Mouse (Mus musculus) stomach, embryonic 14.5 days (tissue): Measurements from ENCODE around the gene Trafd1. TPM values are rescaled to one million over a fixed set of nuclear protein-coding genes. Genes with fewer than 3 reads are reported as not detected.
"Not testable (repeated sequence)": the region's sequence is repeated elsewhere in the genome, so short reads cannot be mapped to it uniquely, and the experiment has no call there.

ENCODE experiments used
- ATAC-seq: fragments of 200-750 bp; cut with Nextera tagmentation; 2 replicates; pipeline ENCODE4 v1.8.0; 2017; ENCODE audit warnings: low read depth, moderate TSS enrichment; ENCODE audit not compliant: insufficient number of reproducible peaks, insufficient read depth, low FRiP score
- H3K27ac ChIP-seq: fragments of 300-500 bp; sonication (generic); 2 replicates; pipeline ENCODE4 v1.5.1; 2014; ENCODE audit warnings: mild to moderate bottlenecking, low read length, moderate library complexity, mixed read lengths
- H3K27me3 ChIP-seq: fragments of 300-500 bp; sonication (generic); 2 replicates; pipeline ENCODE4 v1.6.1; 2014; ENCODE audit warnings: low read length, control low read depth, mixed read lengths; ENCODE audit not compliant: control insufficient read depth, insufficient read depth
- H3K36me3 ChIP-seq: fragments of 300-500 bp; sonication (generic); 2 replicates; pipeline ENCODE4 v1.6.1; 2014; ENCODE audit warnings: mild to moderate bottlenecking, control low read depth, low read length, moderate library complexity, mixed read lengths; ENCODE audit not compliant: control insufficient read depth, insufficient read depth
- H3K4me1 ChIP-seq: fragments of 300-500 bp; sonication (generic); 2 replicates; pipeline ENCODE4 v1.6.1; 2014; ENCODE audit warnings: low read length, control low read depth, mixed read lengths; ENCODE audit not compliant: control insufficient read depth, insufficient read depth
- H3K4me2 ChIP-seq: fragments of 300-500 bp; sonication (generic); replicated peaks from 2 replicates; pipeline ENCODE4 v1.6.1; 2014; ENCODE audit warnings: low read depth, low read length, control low read depth
- H3K4me3 ChIP-seq: fragments of 300-500 bp; sonication (generic); 2 replicates; pipeline ENCODE4 v1.5.1; 2014; ENCODE audit warnings: low read depth, low read length, control low read depth
- H3K9ac ChIP-seq: fragments of 300-500 bp; sonication (generic); replicated peaks from 2 replicates; pipeline ENCODE4 v1.6.1; 2014; ENCODE audit warnings: low read depth, mild to moderate bottlenecking, control low read depth, low read length, moderate library complexity, mixed read lengths
- H3K9me3 ChIP-seq: fragments of 300-500 bp; sonication (generic); 2 replicates; pipeline ENCODE4 v1.6.1; 2016; ENCODE audit warnings: low read depth, low read length, control low read depth; ENCODE audit not compliant: control insufficient read depth
- WGBS: fragments of 180-500 bp; shearing (Covaris S2); extraction: QIAGEN DNeasy Blood & Tissue Kit; methylation state at CpG from one replicate; pipeline ENCODE4 v1.1.7; 2014; 5-methylcytosine and 5-hydroxymethylcytosine counted together
- polyA plus RNA-seq: library from polyadenylated mRNA; unstranded; fragments of >200 nt; fragmentation: Nextera tagmentation; extraction: Ambion mirVana; gene quantifications from 2 replicates; pipeline ENCODE4 v1.2.1, GENCODE M21; 2014

The Trafd1 gene
- polyA plus RNA-seq, 1 experiment from 2014 or later, result 78.2 TPM

- Histone ChIP-seq H3K27me3 (no peaks in the 10 kb centered on the region), H3K27ac (no peak overlapping the region), H3K4me3 (no peak overlapping the region), H3K4me2 (no peak overlapping the region), H3K9me3 (no peaks in the 10 kb centered on the region; the same call in 1 of the 2 replicates), H3K9ac (no peak overlapping the region), H3K4me1 (peaks cover 4% of the 10 kb centered on the region; the same call in 1 of the 2 replicates), H3K36me3 (peaks cover 33% of the 10 kb centered on the region)
- 91% methylated on average over 2 of the region's 2 CpGs for WGBS
- ATAC-seq, result no peak
Observed at GRCm38 (mm10) chr5:121380692-121381091, 4.7 kb downstream of the Trafd1 start.

- Histone ChIP-seq H3K36me3 (peaks cover 49% of the 10 kb centered on the region), H3K4me3 (no peak overlapping the region), H3K9me3 (no peaks in the 10 kb centered on the region; the same call in 1 of the 2 replicates), H3K9ac (no peak overlapping the region), H3K27ac (no peak overlapping the region), H3K4me2 (no peak overlapping the region), H3K4me1 (no peaks in the 10 kb centered on the region), H3K27me3 (no peaks in the 10 kb centered on the region)
- WGBS, result 92% methylated on average over 13 of the region's 13 CpGs
- no peak for ATAC-seq
Observed at GRCm38 (mm10) chr5:121378678-121379256, 6.7 kb downstream of the Trafd1 start.

GRCm38 (mm10) chr5:121376972-121377371 is 8.5 kb downstream of the Trafd1 start:
- not testable (repeated sequence) for ATAC-seq, H3K4me3 ChIP-seq, H3K9me3 ChIP-seq, H3K9ac ChIP-seq, H3K27me3 ChIP-seq, H3K4me2 ChIP-seq, H3K4me1 ChIP-seq, H3K27ac ChIP-seq
- WGBS, result 79% methylated on average over 5 of the region's 5 CpGs
- peaks cover 66% of the 10 kb centered on the region for H3K36me3 ChIP-seq

- Histone ChIP-seq H3K27me3 (no peaks in the 10 kb centered on the region), H3K9me3 (no peaks in the 10 kb centered on the region), H3K4me1 (no peaks in the 10 kb centered on the region), H3K4me2 (no peak overlapping the region), H3K36me3 (peaks cover 63% of the 10 kb centered on the region), H3K27ac (no peak overlapping the region), H3K9ac (no peak overlapping the region), H3K4me3 (no peak overlapping the region)
- no peak for ATAC-seq
- WGBS, result 74% methylated on average over 3 of the region's 3 CpGs
Observed at GRCm38 (mm10) chr5:121374790-121375189, 10.6 kb downstream of the Trafd1 start.

- no peaks in the 10 kb centered on the region for H3K27me3 ChIP-seq
- H3K4me3 ChIP-seq, result no peak overlapping the region
- H3K27ac ChIP-seq, result no peak overlapping the region
- ATAC-seq, result no peak
- 89% methylated on average over 6 of the region's 6 CpGs for WGBS
- H3K9ac ChIP-seq, result no peak overlapping the region
- peaks cover 61% of the 10 kb centered on the region for H3K36me3 ChIP-seq
- H3K4me2 ChIP-seq, result no peak overlapping the region
- H3K9me3 ChIP-seq, result no peaks in the 10 kb centered on the region
- no peaks in the 10 kb centered on the region for H3K4me1 ChIP-seq
Observed at GRCm38 (mm10) chr5:121371712-121372111, 13.7 kb downstream of the Trafd1 start.

- H3K4me2 ChIP-seq, result no peak overlapping the region
- 91% methylated on average over 4 of the region's 4 CpGs for WGBS
- H3K27ac ChIP-seq, result no peak overlapping the region
- H3K9ac ChIP-seq, result no peak overlapping the region
- H3K36me3 ChIP-seq, result peaks cover 58% of the 10 kb centered on the region
- H3K9me3 ChIP-seq, result no peaks in the 10 kb centered on the region
- no peaks in the 10 kb centered on the region for H3K27me3 ChIP-seq
- no peak overlapping the region for H3K4me3 ChIP-seq
- no peak for ATAC-seq
- H3K4me1 ChIP-seq, result no peaks in the 10 kb centered on the region
Observed at GRCm38 (mm10) chr5:121367255-121367654, 18.2 kb downstream of the Trafd1 start.

GRCm38 (mm10) chr5:121366449-121367225 is 18.8 kb downstream of the Trafd1 start:
- Histone ChIP-seq H3K36me3 (peaks cover 58% of the 10 kb centered on the region), H3K27me3 (no peaks in the 10 kb centered on the region)
- 82% methylated on average over 16 of the region's 16 CpGs for WGBS

GRCm38 (mm10) chr5:121363441-121363840 is 22.0 kb downstream of the Trafd1 start:
- Histone ChIP-seq H3K9ac (no peak overlapping the region), H3K27ac (no peak overlapping the region), H3K9me3 (no peaks in the 10 kb centered on the region), H3K4me2 (no peak overlapping the region), H3K36me3 (peaks cover 75% of the 10 kb centered on the region), H3K4me1 (no peaks in the 10 kb centered on the region), H3K27me3 (no peaks in the 10 kb centered on the region), H3K4me3 (no peak overlapping the region)
- ATAC-seq, result no peak
- 88% methylated on average over 7 of the region's 7 CpGs for WGBS

More at GRCm38 (mm10) chr5:121366449-121367225, 18.8 kb downstream of the Trafd1 start:
- no peak for ATAC-seq
- Histone ChIP-seq H3K9ac (no peak overlapping the region), H3K4me1 (no peaks in the 10 kb centered on the region), H3K27ac (no peak overlapping the region), H3K4me3 (no peak overlapping the region), H3K4me2 (no peak overlapping the region), H3K9me3 (no peaks in the 10 kb centered on the region)
